Mouse (Mus musculus): ENCODE data around the gene Itga11.
"Not testable (repeated sequence)": the region's sequence is repeated elsewhere in the genome, so short reads cannot be mapped to it uniquely, and the experiment has no call there.

Itga11 gene

GRCm38 (mm10) chr9:62816323-62817098, 138.9 kb downstream of the Itga11 start:
- no peak for DNase-seq (ENCODE audit: extremely low spot score, low read depth, low spot score)

DNA sequence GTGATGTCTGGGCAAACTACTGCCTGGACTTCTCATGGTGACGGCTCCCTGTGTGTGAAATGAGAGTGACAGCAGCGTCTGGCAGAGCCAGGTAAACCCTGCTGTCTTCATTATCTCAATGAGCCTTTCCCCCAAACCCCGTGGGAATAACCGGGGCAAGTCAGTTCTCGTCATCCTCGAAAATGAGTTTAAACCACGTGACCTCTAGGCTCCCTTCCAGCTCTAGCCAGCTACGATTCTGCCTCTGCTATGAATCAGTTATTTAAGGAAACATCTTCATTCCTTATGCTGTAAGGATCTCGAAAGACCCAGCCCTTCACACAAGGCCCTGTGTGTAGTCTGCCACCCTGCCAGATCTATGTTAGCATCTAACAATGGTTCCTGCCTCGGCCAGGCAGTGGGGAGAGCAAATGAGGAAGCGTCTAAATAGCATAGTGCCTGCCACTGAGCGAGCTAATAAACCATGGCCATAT, 139.5 kb downstream of the Itga11 start:
- no peak for DNase-seq (ENCODE audit: extremely low spot score, low read depth, low spot score)

GRCm38 (mm10) chr9:62817828-62818614, 140.4 kb downstream of the Itga11 start:
- no peak for DNase-seq (ENCODE audit: extremely low spot score, low read depth, low spot score)

DNA sequence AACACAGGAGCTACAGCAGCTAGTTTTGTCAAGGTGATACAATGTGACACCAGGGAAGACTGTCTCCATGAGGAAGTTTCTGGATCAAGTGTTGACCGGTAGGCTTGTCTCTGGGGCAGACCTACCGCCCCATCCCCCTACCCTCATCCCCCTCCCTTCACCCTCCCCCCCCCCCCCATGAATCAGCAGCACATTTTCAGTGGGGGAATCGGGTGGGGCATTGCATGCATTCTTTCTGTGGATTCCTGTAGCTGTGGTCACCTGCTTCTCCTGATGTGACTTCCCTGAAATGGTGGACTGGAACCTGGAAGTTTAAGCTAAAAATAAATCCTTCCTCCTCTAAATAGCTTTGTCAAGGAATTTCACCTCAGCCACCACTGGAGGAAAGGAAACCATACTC, 141.9 kb downstream of the Itga11 start:
- no peak for DNase-seq (ENCODE audit: extremely low spot score, low read depth, low spot score)

- DNase-seq (ENCODE audit: extremely low spot score, low read depth, low spot score), result not testable (repeated sequence)
Measured at GRCm38 (mm10) chr9:62819910-62820309, 142.3 kb downstream of the Itga11 start.

DNA sequence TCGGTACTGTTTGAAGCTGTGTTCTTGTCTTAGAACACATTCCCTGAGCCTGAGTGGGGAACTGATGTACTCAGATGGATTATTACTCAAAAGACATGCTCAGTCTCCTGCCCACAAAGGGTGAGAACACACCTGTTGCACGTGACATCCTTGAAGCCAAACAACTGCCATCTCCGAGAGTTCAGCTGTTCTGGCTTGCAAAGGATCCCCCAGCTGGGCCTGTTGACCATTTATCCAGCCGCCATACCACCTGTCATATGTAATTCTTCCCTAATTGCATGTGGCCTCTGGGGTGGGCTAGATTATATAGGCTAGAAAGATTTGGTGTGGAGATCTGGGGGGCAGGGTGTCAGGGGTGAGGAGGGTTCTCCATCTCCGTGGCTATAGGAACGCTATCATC, 143.2 kb downstream of the Itga11 start:
- DNase-seq (ENCODE audit: extremely low spot score, low read depth, low spot score), result no peak

DNA sequence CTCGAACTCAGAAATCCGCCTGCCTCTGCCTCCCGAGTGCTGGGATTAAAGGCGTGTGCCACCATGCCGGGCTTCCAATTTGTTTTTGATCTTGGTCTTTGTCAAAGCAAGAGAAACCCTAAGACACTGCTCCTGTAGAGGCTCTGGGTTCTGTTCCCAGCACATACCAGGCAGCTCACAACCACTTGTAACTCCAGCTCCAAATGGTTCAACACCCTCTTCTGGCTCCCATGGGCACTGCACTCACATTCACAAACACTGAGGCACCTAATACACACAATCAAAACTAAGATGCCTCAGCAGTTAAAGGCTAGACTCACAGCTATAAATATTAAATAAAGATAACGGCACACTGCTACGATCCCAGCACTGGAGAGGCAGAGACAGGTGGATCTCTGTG, 144.2 kb downstream of the Itga11 start:
- DNase-seq (ENCODE audit: extremely low spot score, low read depth, low spot score), result no peak

- no peak for DNase-seq (ENCODE audit: extremely low spot score, low read depth, low spot score)
Measured at GRCm38 (mm10) chr9:62825791-62826393, 148.3 kb downstream of the Itga11 start.

- DNase-seq (ENCODE audit: extremely low spot score, low read depth, low spot score), result no peak
Measured at GRCm38 (mm10) chr9:62826456-62826855, 148.8 kb downstream of the Itga11 start.

- no peak for DNase-seq (ENCODE audit: extremely low spot score, low read depth, low spot score)
Measured at GRCm38 (mm10) chr9:62827939-62828652, 150.5 kb downstream of the Itga11 start.

DNA sequence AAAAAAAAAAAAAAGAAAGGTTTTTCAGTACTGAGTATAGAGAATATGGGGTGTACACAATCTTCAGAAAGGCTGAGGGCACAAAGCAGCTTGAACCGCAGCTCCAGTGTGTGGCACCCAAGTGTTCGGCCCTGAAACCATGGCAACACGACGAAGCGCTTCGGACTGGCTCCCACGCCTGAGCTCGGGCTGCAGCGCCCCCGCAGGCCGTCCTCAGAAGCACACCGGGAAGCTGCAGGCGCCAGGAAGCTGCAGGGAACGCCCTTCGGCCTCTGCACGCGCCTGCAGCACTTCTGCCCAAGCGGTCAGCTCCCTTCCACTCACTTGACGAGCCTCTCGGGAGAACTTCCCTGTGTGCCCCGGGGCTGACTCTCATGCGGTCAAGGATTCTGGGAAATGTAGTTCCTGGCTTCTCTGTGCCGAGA, 151.0 kb downstream of the Itga11 start:
- DNase-seq (ENCODE audit: extremely low spot score, low read depth, low spot score), result peak; percentile 81

- DNase-seq (ENCODE audit: extremely low spot score, low read depth, low spot score), result no peak
Measured at GRCm38 (mm10) chr9:62829877-62830276, 152.3 kb downstream of the Itga11 start.
